Mouse (Mus musculus) cerebellum, adult 2 months (tissue): ENCODE measurements around the gene Itsn2. TPM values are rescaled to one million over a fixed set of nuclear protein-coding genes. Genes with fewer than 3 reads are reported as not detected.

Experiments
- DNase-seq, 2 experiments: peaks; one replicate each; pipeline ENCODE4 v3.0.0; 2021
- H3K27ac ChIP-seq: fragments of 200-500 bp; 2 replicates; pipeline ENCODE4 v1.5.1; 2012; ENCODE audit warnings: low read length, control low read depth, inconsistent platforms; ENCODE audit not compliant: insufficient read depth
- H3K27me3 ChIP-seq: fragments of 200-500 bp; 2 replicates; pipeline ENCODE4 v1.6.1; 2012; ENCODE audit warnings: inconsistent platforms, mild to moderate bottlenecking, low read length, moderate library complexity; ENCODE audit not compliant: control insufficient read depth, insufficient read depth
- H3K4me1 ChIP-seq: fragments of 200-500 bp; 2 replicates; pipeline ENCODE4 v1.6.1; 2011; ENCODE audit warnings: low read length; ENCODE audit not compliant: control insufficient read depth, insufficient read depth
- H3K4me3 ChIP-seq: fragments of 200-500 bp; replicated peaks from 2 replicates; pipeline ENCODE3; 2011; ENCODE audit warnings: mild to moderate bottlenecking, low read depth, low read length, control low read depth; ENCODE audit not compliant: insufficient read depth
- CTCF ChIP-seq: fragments of 200-500 bp; IDR thresholded peaks from 2 replicates; pipeline ENCODE4 v1.5.1; 2011; ENCODE audit warnings: low read depth, mild to moderate bottlenecking, control low read depth, low read length, moderate library complexity, borderline replicate concordance; ENCODE audit not compliant: insufficient read depth
- POLR2A ChIP-seq: fragments of 200-500 bp; IDR thresholded peaks from 2 replicates; pipeline ENCODE4 v1.6.1; 2011; ENCODE audit warnings: low read length, control low read depth, borderline replicate concordance; ENCODE audit not compliant: insufficient read depth
- WGBS: fragments of 180-500 bp; shearing (Covaris S2); methylation state at CpG from one replicate; pipeline ENCODE4 v1.1.7; 2018; 5-methylcytosine and 5-hydroxymethylcytosine counted together
- polyA plus RNA-seq: library from polyadenylated mRNA; depleted of rRNA; stranded (reverse); fragments of >200 nt; gene quantifications from 2 replicates; pipeline ENCODE4 v1.2.3, GENCODE M21; 2012

The Itsn2 gene
- polyA plus RNA-seq, 1 experiment = 27.5 TPM

- WGBS = 76% methylated on average over 10 of the region's 10 CpGs
- Histone ChIP-seq H3K4me3 (no peak overlapping the region), H3K27ac (no peak overlapping the region), H3K4me1 (no peaks in the 10 kb centered on the region), H3K27me3 (no peaks in the 10 kb centered on the region)
- no peak for DNase-seq
- TF ChIP-seq CTCF = no peak
- no peak for TF ChIP-seq POLR2A
These were observed 123.2 kb downstream of the Itsn2 start for GRCm38 (mm10) chr12:4715606-4716005.

- no peaks in the 10 kb centered on the region for H3K27me3 ChIP-seq
- H3K4me1 ChIP-seq = no peaks in the 10 kb centered on the region
- no peak overlapping the region for H3K27ac ChIP-seq
- TF ChIP-seq CTCF (no peak), POLR2A (no peak)
- H3K4me3 ChIP-seq = no peak overlapping the region
- DNase-seq = no peak
- 27% methylated on average over 7 of the region's 7 CpGs for WGBS
These were observed 125.0 kb downstream of the Itsn2 start for GRCm38 (mm10) chr12:4717417-4717816.

GRCm38 (mm10) chr12:4719066-4719761 is 126.8 kb downstream of the Itsn2 start:
- Histone ChIP-seq H3K27me3 (no peaks in the 10 kb centered on the region), H3K27ac (no peak overlapping the region), H3K4me1 (no peaks in the 10 kb centered on the region), H3K4me3 (no peak overlapping the region)
- WGBS = 90% methylated on average over 13 of the region's 13 CpGs
- DNase-seq = no peak
- no peak for TF ChIP-seq POLR2A
- no peak for TF ChIP-seq CTCF

GRCm38 (mm10) chr12:4719762-4720754 is 127.6 kb downstream of the Itsn2 start:
- no peak for DNase-seq
- no peak overlapping the region for H3K4me3 ChIP-seq
- 77% methylated on average over 17 of the region's 17 CpGs for WGBS
- H3K27ac ChIP-seq = no peak overlapping the region
- H3K4me1 ChIP-seq = no peaks in the 10 kb centered on the region
- no peaks in the 10 kb centered on the region for H3K27me3 ChIP-seq
- no peak for TF ChIP-seq POLR2A
- TF ChIP-seq CTCF = no peak

- no peak overlapping the region for H3K4me3 ChIP-seq
- no peak for DNase-seq
- H3K27ac ChIP-seq = no peak overlapping the region
- H3K4me1 ChIP-seq = no peaks in the 10 kb centered on the region
- 94% methylated on average over 3 of the region's 3 CpGs for WGBS
- H3K27me3 ChIP-seq = no peaks in the 10 kb centered on the region
- TF ChIP-seq POLR2A (no peak), CTCF (no peak)
These were observed 136.7 kb downstream of the Itsn2 start for GRCm38 (mm10) chr12:4729165-4729564.

GRCm38 (mm10) chr12:4731629-4732028 is 139.2 kb downstream of the Itsn2 start:
- no peak for TF ChIP-seq CTCF
- no peak for TF ChIP-seq POLR2A
- Histone ChIP-seq H3K4me1 (no peaks in the 10 kb centered on the region), H3K27ac (no peak overlapping the region), H3K27me3 (no peaks in the 10 kb centered on the region), H3K4me3 (no peak overlapping the region)
- 62% methylated on average over 4 of the region's 4 CpGs for WGBS
- no peak for DNase-seq

- Histone ChIP-seq H3K4me3 (no peak overlapping the region), H3K27ac (no peak overlapping the region), H3K27me3 (no peaks in the 10 kb centered on the region), H3K4me1 (no peaks in the 10 kb centered on the region)
- no peak for DNase-seq
- TF ChIP-seq POLR2A (no peak), CTCF (no peak)
- 60% methylated on average over 4 of the region's 4 CpGs for WGBS
These were observed 139.9 kb downstream of the Itsn2 start for GRCm38 (mm10) chr12:4732332-4732731.

- no peaks in the 10 kb centered on the region for H3K4me1 ChIP-seq
- no peak for DNase-seq
- 82% methylated on average over 18 of the region's 18 CpGs for WGBS
- H3K27me3 ChIP-seq = no peaks in the 10 kb centered on the region
- no peak within 1 kb of the TSS for H3K27ac ChIP-seq
- no peak for TF ChIP-seq POLR2A
- no peak for TF ChIP-seq CTCF
- H3K4me3 ChIP-seq = no peak within 1 kb of the TSS
These were observed 145.7 kb downstream of the Itsn2 start, which contains the start of gene Fam228a for GRCm38 (mm10) chr12:4738031-4738576. TSS of gene Fam228a (minus strand) at chr12:4738430.
